Mouse (Mus musculus) embryonic facial prominence, embryonic 11.5 days (tissue): ENCODE data around the gene Hnf4a. TPM values are rescaled to one million over a fixed set of nuclear protein-coding genes. Genes with fewer than 3 reads are reported as not detected.

ENCODE experiments used
- ATAC-seq: fragments of 200-750 bp; cut with Nextera tagmentation; replicated peaks from 2 replicates; pipeline ENCODE4 v1.8.0; 2017; ENCODE audit warnings: low read depth; ENCODE audit not compliant: insufficient number of reproducible peaks, low FRiP score, low TSS enrichment
- DNase-seq: peaks from one replicate; pipeline ENCODE4 v3.0.0-alpha.2; 2015; ENCODE audit warnings: low spot score
- H3K27ac ChIP-seq: fragments of 300-500 bp; sonication (generic); replicated peaks from 2 replicates; pipeline ENCODE4 v1.5.1; 2014; ENCODE audit warnings: mild to moderate bottlenecking, low read depth, low read length, control low read depth
- H3K27me3 ChIP-seq: fragments of 300-500 bp; sonication (generic); 2 replicates; pipeline ENCODE4 v1.6.1; 2014; ENCODE audit warnings: mild to moderate bottlenecking, low read length, moderate library complexity, mixed read lengths; ENCODE audit not compliant: control insufficient read depth, insufficient read depth
- H3K36me3 ChIP-seq: fragments of 300-500 bp; sonication (generic); replicated peaks from 2 replicates; pipeline ENCODE4 v1.6.1; 2014; ENCODE audit warnings: low read depth, mild to moderate bottlenecking, low read length, moderate library complexity, mixed read lengths; ENCODE audit not compliant: control insufficient read depth, insufficient read depth
- H3K4me1 ChIP-seq: fragments of 300-500 bp; sonication (generic); 2 replicates; pipeline ENCODE4 v1.6.1; 2014; ENCODE audit warnings: low read length, mixed read lengths; ENCODE audit not compliant: control insufficient read depth, insufficient read depth
- H3K4me2 ChIP-seq: fragments of 300-500 bp; sonication (generic); 2 replicates; pipeline ENCODE4 v1.6.1; 2014; ENCODE audit warnings: low read depth, mild to moderate bottlenecking, control low read depth, low read length, moderate library complexity
- H3K4me3 ChIP-seq: fragments of 300-500 bp; sonication (generic); 2 replicates; pipeline ENCODE4 v1.5.1; 2014; ENCODE audit warnings: low read depth, low read length, control low read depth
- H3K9ac ChIP-seq: fragments of 300-500 bp; sonication (generic); replicated peaks from 2 replicates; pipeline ENCODE4 v1.6.1; 2014; ENCODE audit warnings: mild to moderate bottlenecking, control low read depth, low read length
- H3K9me3 ChIP-seq: fragments of 300-500 bp; sonication (generic); replicated peaks from 2 replicates; pipeline ENCODE4 v1.6.1; 2016; ENCODE audit warnings: mild to moderate bottlenecking, low read length, inconsistent platforms, mixed read lengths; ENCODE audit not compliant: control insufficient read depth
- WGBS: fragments of 180-500 bp; shearing (Covaris S2); extraction: QIAGEN DNeasy Blood & Tissue Kit; methylation state at CpG from one replicate; pipeline ENCODE4 v1.1.7; 2014; 5-methylcytosine and 5-hydroxymethylcytosine counted together
- polyA plus RNA-seq: library from polyadenylated mRNA; unstranded; fragments of >200 nt; fragmentation: Nextera tagmentation; extraction: Ambion mirVana; gene quantifications from 2 replicates; pipeline ENCODE4 v1.2.1, GENCODE M21; 2014

Gene Hnf4a
- polyA plus RNA-seq, 1 experiment from 2014 or later, result not detected

DNA sequence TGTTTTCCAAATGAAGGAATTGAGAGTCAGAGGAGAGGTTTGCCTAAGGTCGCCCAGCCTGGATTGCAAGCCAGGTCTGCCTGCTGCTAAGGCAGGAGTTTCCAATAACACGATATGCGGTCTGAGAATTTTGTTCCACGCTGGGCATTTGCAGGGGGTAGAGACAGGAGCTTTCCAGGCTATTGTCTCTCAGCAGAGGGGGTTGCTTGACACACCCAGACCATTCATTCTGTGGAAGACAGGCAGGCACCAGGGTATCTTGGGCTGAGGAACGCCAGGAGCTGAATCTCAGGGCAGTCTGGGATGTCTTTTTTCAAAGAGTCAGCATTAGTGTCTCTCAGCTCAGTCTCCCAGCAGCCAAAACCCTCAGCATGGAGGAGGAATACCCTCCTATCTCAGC is 13.6 kb upstream of the Hnf4a start:
- H3K9ac ChIP-seq, result no peak overlapping the region
- no peaks in the 10 kb centered on the region for H3K36me3 ChIP-seq
- ATAC-seq, result no peak
- no peak overlapping the region for H3K4me2 ChIP-seq
- DNase-seq, result no peak
- H3K9me3 ChIP-seq, result no peaks in the 10 kb centered on the region
- H3K4me3 ChIP-seq, result no peak overlapping the region
- H3K4me1 ChIP-seq, result no peaks in the 10 kb centered on the region
- 17% methylated on average over 5 of the region's 5 CpGs for WGBS
- no peak overlapping the region for H3K27ac ChIP-seq
- no peaks in the 10 kb centered on the region for H3K27me3 ChIP-seq

DNA sequence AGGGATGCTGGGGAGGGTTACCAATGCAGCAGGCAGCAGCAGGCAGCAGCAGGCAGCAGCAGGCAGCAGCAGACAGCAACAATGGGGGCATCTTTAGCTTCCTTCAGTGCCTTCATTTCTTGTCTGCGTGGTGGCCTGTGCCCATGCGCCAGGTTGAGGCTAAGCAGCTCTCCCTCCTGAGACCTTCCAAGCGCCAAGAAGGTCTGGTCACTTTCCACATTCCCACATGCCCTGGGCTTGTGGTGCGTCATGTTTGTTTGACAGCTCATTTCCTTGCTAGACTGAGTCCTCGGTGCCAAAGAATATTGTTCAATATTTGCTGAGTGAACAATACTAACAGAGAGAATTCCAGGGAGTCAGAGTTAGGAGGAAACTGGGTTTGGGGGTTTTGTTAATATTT is 12.6 kb upstream of the Hnf4a start:
- ATAC-seq (no peak), DNase-seq (no peak)
- H3K27me3 ChIP-seq, result no peaks in the 10 kb centered on the region
- no peaks in the 10 kb centered on the region for H3K9me3 ChIP-seq
- 54% methylated on average over 5 of the region's 5 CpGs for WGBS
- no peak overlapping the region for H3K27ac ChIP-seq
- H3K4me3 ChIP-seq, result no peak overlapping the region
- H3K9ac ChIP-seq, result no peak overlapping the region
- H3K4me1 ChIP-seq, result no peaks in the 10 kb centered on the region
- H3K36me3 ChIP-seq, result no peaks in the 10 kb centered on the region
- no peak overlapping the region for H3K4me2 ChIP-seq

DNA sequence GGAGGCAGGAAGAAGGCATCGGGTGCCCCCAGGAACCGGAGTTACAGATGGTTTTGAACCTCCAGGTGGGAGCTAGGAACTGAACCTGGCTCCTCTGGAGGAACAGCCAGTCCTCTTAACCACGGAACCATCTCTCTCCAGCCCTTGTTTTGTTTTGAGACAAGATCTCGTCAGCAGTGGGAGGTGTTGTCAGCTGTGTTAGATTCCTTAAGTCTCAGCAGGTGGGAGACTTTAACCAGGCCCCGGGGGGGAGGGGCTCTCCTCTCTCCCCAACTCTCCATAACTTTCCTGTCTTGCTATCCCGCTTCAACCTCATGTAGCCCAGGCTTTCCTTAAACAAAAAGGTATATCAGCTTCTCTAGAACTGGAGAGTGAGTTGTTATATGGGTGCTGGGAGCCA is 12.2 kb upstream of the Hnf4a start:
- WGBS, result 44% methylated on average over 6 of the region's 6 CpGs
- H3K27me3 ChIP-seq, result no peaks in the 10 kb centered on the region
- H3K9me3 ChIP-seq, result no peaks in the 10 kb centered on the region
- H3K36me3 ChIP-seq, result no peaks in the 10 kb centered on the region
- H3K4me3 ChIP-seq, result no peak overlapping the region
- H3K9ac ChIP-seq, result no peak overlapping the region
- no peak overlapping the region for H3K4me2 ChIP-seq
- H3K27ac ChIP-seq, result no peak overlapping the region
- no peak for DNase-seq
- H3K4me1 ChIP-seq, result no peaks in the 10 kb centered on the region
- ATAC-seq, result no peak

DNA sequence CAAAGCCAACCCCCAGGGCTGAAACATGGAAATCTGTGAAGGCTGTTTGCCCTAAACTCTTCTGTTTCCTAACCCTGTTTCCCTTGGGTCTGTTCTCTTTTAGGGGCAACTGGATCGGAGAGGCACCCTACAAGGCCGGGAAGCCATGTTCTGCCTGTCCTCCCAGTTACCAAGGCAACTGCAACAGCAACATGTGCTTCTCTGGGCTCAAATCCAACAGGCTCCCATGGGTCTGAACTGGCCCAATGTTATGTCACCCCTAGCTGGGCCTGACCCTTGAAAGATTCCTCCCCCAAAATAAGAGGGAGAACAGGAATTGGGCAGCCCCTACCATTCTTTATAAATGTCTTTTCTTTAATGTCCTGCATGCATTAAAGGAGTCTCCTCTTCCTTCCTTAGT is 4.4 kb upstream of the Hnf4a start:
- ATAC-seq, result no peak
- Histone ChIP-seq H3K27ac (no peak overlapping the region), H3K4me1 (no peaks in the 10 kb centered on the region), H3K4me2 (no peak overlapping the region), H3K9ac (no peak overlapping the region), H3K27me3 (no peaks in the 10 kb centered on the region), H3K9me3 (no peaks in the 10 kb centered on the region), H3K36me3 (no peaks in the 10 kb centered on the region), H3K4me3 (no peak overlapping the region)
- 89% methylated on average over 2 of the region's 2 CpGs for WGBS
- DNase-seq, result no peak

DNA sequence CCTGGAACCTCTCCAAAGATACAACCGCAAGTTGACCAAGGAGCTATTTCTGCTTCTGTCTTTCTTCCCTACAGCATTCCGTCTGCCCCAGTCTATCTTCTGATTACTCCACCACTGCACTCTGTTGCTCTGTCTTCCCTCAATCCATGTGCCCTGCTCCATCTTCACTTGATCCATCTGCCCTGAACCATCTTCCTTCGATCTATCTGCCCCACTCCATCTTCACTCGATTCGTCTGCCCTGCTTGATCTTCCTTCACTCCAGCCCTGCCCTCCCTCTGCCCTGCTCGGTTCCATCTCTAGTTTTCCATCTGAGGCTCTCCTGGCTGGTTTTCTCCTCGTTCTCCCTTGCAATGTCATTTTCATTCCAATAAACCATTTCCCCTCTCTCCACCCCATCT is 3.4 kb upstream of the Hnf4a start:
- H3K4me2 ChIP-seq, result no peak overlapping the region
- WGBS, result 77% methylated on average over 7 of the region's 7 CpGs
- ATAC-seq (no peak), DNase-seq (no peak)
- no peaks in the 10 kb centered on the region for H3K27me3 ChIP-seq
- no peak overlapping the region for H3K9ac ChIP-seq
- no peaks in the 10 kb centered on the region for H3K4me1 ChIP-seq
- H3K9me3 ChIP-seq, result no peaks in the 10 kb centered on the region
- H3K36me3 ChIP-seq, result no peaks in the 10 kb centered on the region
- H3K4me3 ChIP-seq, result no peak overlapping the region
- H3K27ac ChIP-seq, result no peak overlapping the region

DNA sequence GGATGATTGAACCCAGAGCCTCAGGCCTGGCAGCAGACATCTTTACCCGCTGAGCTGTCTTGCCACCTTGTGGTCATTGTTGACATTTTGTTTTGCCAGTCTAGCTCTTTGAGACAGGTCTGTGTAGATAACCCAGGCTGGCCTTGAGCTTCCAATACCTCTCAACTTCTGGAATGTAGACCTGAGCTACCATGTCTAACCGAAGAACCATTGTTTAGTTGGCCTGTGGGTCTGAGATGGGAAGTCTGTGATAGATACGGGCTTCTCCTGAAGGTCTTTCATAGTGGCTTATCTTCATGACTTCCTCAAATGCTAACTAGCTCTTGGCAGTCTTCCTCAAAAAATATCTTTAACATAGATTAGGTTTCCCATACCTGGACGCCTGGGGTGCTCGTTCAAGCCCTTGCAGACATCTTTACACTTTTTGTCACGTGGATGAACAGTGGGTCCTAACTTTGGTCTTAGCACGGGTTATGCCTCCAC is 19.2 kb downstream of the Hnf4a start:
- H3K27me3 ChIP-seq, result no peaks in the 10 kb centered on the region
- no peak for DNase-seq
- no peak overlapping the region for H3K4me2 ChIP-seq
- H3K4me3 ChIP-seq, result no peak overlapping the region
- no peak overlapping the region for H3K9ac ChIP-seq
- H3K27ac ChIP-seq, result no peak overlapping the region
- H3K36me3 ChIP-seq, result no peaks in the 10 kb centered on the region
- no peaks in the 10 kb centered on the region for H3K4me1 ChIP-seq
- ATAC-seq, result no peak
- WGBS, result 86% methylated on average over 7 of the region's 7 CpGs
- no peaks in the 10 kb centered on the region for H3K9me3 ChIP-seq

DNA sequence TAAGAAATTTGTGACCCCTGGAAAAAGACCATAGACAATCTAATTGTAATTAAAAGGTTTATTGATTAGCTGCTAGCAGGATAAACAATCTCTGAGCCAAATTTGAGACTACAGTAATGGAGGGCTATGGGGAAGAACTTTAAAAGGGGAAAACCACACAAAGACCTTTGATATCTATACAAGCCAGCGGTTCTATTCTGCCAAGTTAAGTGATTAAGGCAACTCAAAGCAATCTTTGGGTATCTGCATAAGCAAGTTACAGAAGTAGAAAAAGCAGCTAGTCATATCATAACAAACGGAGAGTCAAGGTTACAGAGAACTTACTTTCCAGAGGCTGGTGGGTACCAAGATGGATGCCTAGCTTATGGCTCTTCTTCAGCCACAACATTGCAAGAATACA is 20.9 kb downstream of the Hnf4a start:
- no peak for DNase-seq
- Histone ChIP-seq H3K4me2 (no peak overlapping the region), H3K4me1 (no peaks in the 10 kb centered on the region), H3K9me3 (no peaks in the 10 kb centered on the region), H3K9ac (no peak overlapping the region), H3K27ac (no peak overlapping the region), H3K36me3 (no peaks in the 10 kb centered on the region), H3K27me3 (no peaks in the 10 kb centered on the region), H3K4me3 (no peak overlapping the region)
- WGBS, result 83% methylated on average over 2 of the region's 2 CpGs
- no peak for ATAC-seq

DNA sequence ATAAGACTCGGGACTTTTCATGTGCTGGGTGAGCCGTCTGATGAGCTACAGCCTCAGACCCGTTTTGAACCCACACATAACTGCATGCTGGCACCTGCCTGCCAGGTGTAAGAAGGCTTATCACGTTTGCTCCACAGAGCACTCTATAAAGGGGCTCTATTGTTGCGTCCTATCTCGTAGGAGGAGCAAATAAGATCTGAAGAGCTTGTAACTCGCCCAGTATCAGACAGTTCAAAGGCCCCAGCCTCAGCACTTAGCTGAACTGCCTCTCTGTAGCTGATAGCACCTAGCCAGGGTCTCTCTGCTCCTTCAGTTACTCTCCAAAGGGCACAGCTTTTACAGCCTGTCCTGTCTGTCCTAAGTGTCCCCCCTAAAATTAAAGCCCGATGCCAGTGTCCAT is 23.8 kb downstream of the Hnf4a start:
- H3K27ac ChIP-seq, result no peak overlapping the region
- no peak overlapping the region for H3K9ac ChIP-seq
- no peak overlapping the region for H3K4me3 ChIP-seq
- ATAC-seq, result no peak
- no peaks in the 10 kb centered on the region for H3K9me3 ChIP-seq
- H3K27me3 ChIP-seq, result no peaks in the 10 kb centered on the region
- H3K4me2 ChIP-seq, result no peak overlapping the region
- no peaks in the 10 kb centered on the region for H3K36me3 ChIP-seq
- H3K4me1 ChIP-seq, result no peaks in the 10 kb centered on the region
- no peak for DNase-seq
- WGBS, result 66% methylated on average over 8 of the region's 8 CpGs
